Mouse (Mus musculus): Measurements from ENCODE around the gene Pld1. TPM values are rescaled to one million over a fixed set of nuclear protein-coding genes. Genes with fewer than 3 reads are reported as not detected.
A peak's percentile ranks its signal among the peaks of the same experiment; 100 is the strongest.

The Pld1 gene
- polyA plus RNA-seq, 1 experiment from 2014 or later = 9.0 TPM

- no peak overlapping the region for H3K9ac ChIP-seq (replicated peaks; ENCODE audit: low read length)
- no peak overlapping the region for H3K4me3 ChIP-seq (ENCODE audit: low read length)
- WGBS = 30% methylated on average over 6 of the region's 6 CpGs
- no peaks in the 10 kb centered on the region for H3K9me3 ChIP-seq (ENCODE audit: low read length)
- H3K27me3 ChIP-seq (ENCODE audit: insufficient read depth, low read length) = no peaks in the 10 kb centered on the region
- H3K36me3 ChIP-seq (ENCODE audit: insufficient read depth, low read length) = no peaks in the 10 kb centered on the region
- no peaks in the 10 kb centered on the region for H3K4me1 ChIP-seq (ENCODE audit: insufficient read depth, low read length)
- H3K27ac ChIP-seq (ENCODE audit: low read length) = no peak overlapping the region
- H3K4me2 ChIP-seq (replicated peaks; ENCODE audit: low read depth, low read length) = no peak overlapping the region
- ATAC-seq (ENCODE audit: low FRiP score, low TSS enrichment) = no peak
Measured at GRCm38 (mm10) chr3:27963795-27964201, 25.3 kb downstream of the Pld1 start.

- ATAC-seq (ENCODE audit: low FRiP score, low TSS enrichment) = no peak
- H3K4me1 ChIP-seq (ENCODE audit: insufficient read depth, low read length) = no peaks in the 10 kb centered on the region
- 88% methylated on average over 8 of the region's 8 CpGs for WGBS
- H3K9me3 ChIP-seq (ENCODE audit: low read length) = no peaks in the 10 kb centered on the region
- no peaks in the 10 kb centered on the region for H3K27me3 ChIP-seq (ENCODE audit: insufficient read depth, low read length)
- H3K4me3 ChIP-seq (ENCODE audit: low read length) = no peak overlapping the region
- no peak overlapping the region for H3K9ac ChIP-seq (replicated peaks; ENCODE audit: low read length)
- no peak overlapping the region for H3K27ac ChIP-seq (ENCODE audit: low read length)
- no peaks in the 10 kb centered on the region for H3K36me3 ChIP-seq (ENCODE audit: insufficient read depth, low read length)
- H3K4me2 ChIP-seq (replicated peaks; ENCODE audit: low read depth, low read length) = no peak overlapping the region
Measured at GRCm38 (mm10) chr3:27968671-27969070, 30.2 kb downstream of the Pld1 start.

GRCm38 (mm10) chr3:27973936-27974335, 35.4 kb downstream of the Pld1 start:
- H3K4me2 ChIP-seq (replicated peaks; ENCODE audit: low read depth, low read length) = no peak overlapping the region
- no peak overlapping the region for H3K9ac ChIP-seq (replicated peaks; ENCODE audit: low read length)
- 87% methylated on average over 7 of the region's 7 CpGs for WGBS
- no peak for ATAC-seq (ENCODE audit: low FRiP score, low TSS enrichment)
- H3K9me3 ChIP-seq (ENCODE audit: low read length) = no peaks in the 10 kb centered on the region
- no peak overlapping the region for H3K4me3 ChIP-seq (ENCODE audit: low read length)
- no peaks in the 10 kb centered on the region for H3K4me1 ChIP-seq (ENCODE audit: insufficient read depth, low read length)
- no peaks in the 10 kb centered on the region for H3K36me3 ChIP-seq (ENCODE audit: insufficient read depth, low read length)
- no peak overlapping the region for H3K27ac ChIP-seq (ENCODE audit: low read length)
- H3K27me3 ChIP-seq (ENCODE audit: insufficient read depth, low read length) = no peaks in the 10 kb centered on the region

- whole genome bisulfite sequencing = 94% methylated on average over 3 of the region's 3 CpGs
- ATAC-seq (ENCODE audit: low FRiP score, low TSS enrichment) = no peak
- no peak overlapping the region for H3K9ac ChIP-seq (replicated peaks; ENCODE audit: low read length)
- H3K4me2 ChIP-seq (replicated peaks; ENCODE audit: low read depth, low read length) = no peak overlapping the region
- no peak overlapping the region for H3K4me3 ChIP-seq (ENCODE audit: low read length)
- no peaks in the 10 kb centered on the region for H3K36me3 ChIP-seq (ENCODE audit: insufficient read depth, low read length)
- H3K9me3 ChIP-seq (ENCODE audit: low read length) = no peaks in the 10 kb centered on the region
- no peaks in the 10 kb centered on the region for H3K4me1 ChIP-seq (ENCODE audit: insufficient read depth, low read length)
- H3K27ac ChIP-seq (ENCODE audit: low read length) = no peak overlapping the region
- no peaks in the 10 kb centered on the region for H3K27me3 ChIP-seq (ENCODE audit: insufficient read depth, low read length)
Measured at GRCm38 (mm10) chr3:27974981-27975380, 36.5 kb downstream of the Pld1 start.

- Histone ChIP-seq H3K4me3 (ENCODE audit: low read length) (no peak overlapping the region), H3K27ac (ENCODE audit: low read length) (no peak overlapping the region), H3K4me1 (ENCODE audit: insufficient read depth, low read length) (no peaks in the 10 kb centered on the region), H3K9ac (replicated peaks; ENCODE audit: low read length) (no peak overlapping the region), H3K9me3 (ENCODE audit: low read length) (no peaks in the 10 kb centered on the region), H3K4me2 (replicated peaks; ENCODE audit: low read depth, low read length) (no peak overlapping the region), H3K27me3 (ENCODE audit: insufficient read depth, low read length) (no peaks in the 10 kb centered on the region), H3K36me3 (ENCODE audit: insufficient read depth, low read length) (no peaks in the 10 kb centered on the region)
- 57% methylated on average over 10 of the region's 10 CpGs for WGBS
- peak; percentile 57 for ATAC-seq (ENCODE audit: low FRiP score, low TSS enrichment)
Measured at GRCm38 (mm10) chr3:27976931-27977544, 38.5 kb downstream of the Pld1 start.

- ATAC-seq (ENCODE audit: low FRiP score, low TSS enrichment) = no peak
- no peak overlapping the region for H3K4me2 ChIP-seq (replicated peaks; ENCODE audit: low read depth, low read length)
- 67% methylated on average over 9 of the region's 9 CpGs for WGBS
- H3K9ac ChIP-seq (replicated peaks; ENCODE audit: low read length) = no peak overlapping the region
- H3K27ac ChIP-seq (ENCODE audit: low read length) = no peak overlapping the region
- H3K4me1 ChIP-seq (ENCODE audit: insufficient read depth, low read length) = no peaks in the 10 kb centered on the region; the same call in 1 of the 2 replicates
- H3K4me3 ChIP-seq (ENCODE audit: low read length) = no peak overlapping the region
- H3K27me3 ChIP-seq (ENCODE audit: insufficient read depth, low read length) = no peaks in the 10 kb centered on the region
- no peaks in the 10 kb centered on the region for H3K36me3 ChIP-seq (ENCODE audit: insufficient read depth, low read length)
- H3K9me3 ChIP-seq (ENCODE audit: low read length) = no peaks in the 10 kb centered on the region
Measured at GRCm38 (mm10) chr3:27978030-27978723, 39.7 kb downstream of the Pld1 start.

GRCm38 (mm10) chr3:27981591-27981990, 43.1 kb downstream of the Pld1 start:
- H3K36me3 ChIP-seq (ENCODE audit: insufficient read depth, low read length) = no peaks in the 10 kb centered on the region
- no peaks in the 10 kb centered on the region for H3K9me3 ChIP-seq (ENCODE audit: low read length)
- no peak overlapping the region for H3K9ac ChIP-seq (replicated peaks; ENCODE audit: low read length)
- no peaks in the 10 kb centered on the region; the same call in 1 of the 2 replicates for H3K4me1 ChIP-seq (ENCODE audit: insufficient read depth, low read length)
- no peak overlapping the region for H3K4me2 ChIP-seq (replicated peaks; ENCODE audit: low read depth, low read length)
- ATAC-seq (ENCODE audit: low FRiP score, low TSS enrichment) = no peak
- H3K27ac ChIP-seq (ENCODE audit: low read length) = no peak overlapping the region
- 65% methylated on average over 4 of the region's 4 CpGs for WGBS
- no peaks in the 10 kb centered on the region for H3K27me3 ChIP-seq (ENCODE audit: insufficient read depth, low read length)
- no peak overlapping the region for H3K4me3 ChIP-seq (ENCODE audit: low read length)

- 39% methylated on average over 7 of the region's 7 CpGs for WGBS
- Histone ChIP-seq H3K4me2 (replicated peaks; ENCODE audit: low read depth, low read length) (no peak overlapping the region), H3K4me3 (ENCODE audit: low read length) (no peak overlapping the region), H3K36me3 (ENCODE audit: insufficient read depth, low read length) (no peaks in the 10 kb centered on the region), H3K9ac (replicated peaks; ENCODE audit: low read length) (no peak overlapping the region), H3K27me3 (ENCODE audit: insufficient read depth, low read length) (no peaks in the 10 kb centered on the region), H3K27ac (ENCODE audit: low read length) (no peak overlapping the region), H3K4me1 (ENCODE audit: insufficient read depth, low read length) (peaks cover under 1% of the 10 kb centered on the region; the same call in 1 of the 2 replicates), H3K9me3 (ENCODE audit: low read length) (no peaks in the 10 kb centered on the region)
- ATAC-seq (ENCODE audit: low FRiP score, low TSS enrichment) = no peak
Measured at GRCm38 (mm10) chr3:27982436-27983017, 44.0 kb downstream of the Pld1 start.

- Histone ChIP-seq H3K36me3 (ENCODE audit: insufficient read depth, low read length) (no peaks in the 10 kb centered on the region), H3K27me3 (ENCODE audit: insufficient read depth, low read length) (no peaks in the 10 kb centered on the region), H3K4me2 (replicated peaks; ENCODE audit: low read depth, low read length) (no peak overlapping the region), H3K4me1 (ENCODE audit: insufficient read depth, low read length) (peaks cover 8% of the 10 kb centered on the region), H3K27ac (ENCODE audit: low read length) (no peak overlapping the region), H3K4me3 (ENCODE audit: low read length) (no peak overlapping the region), H3K9ac (replicated peaks; ENCODE audit: low read length) (no peak overlapping the region), H3K9me3 (ENCODE audit: low read length) (no peaks in the 10 kb centered on the region)
- ATAC-seq (ENCODE audit: low FRiP score, low TSS enrichment) = no peak
- WGBS = 71% methylated on average over 2 of the region's 2 CpGs
Measured at GRCm38 (mm10) chr3:27983274-27983673, 44.8 kb downstream of the Pld1 start.
